Mouse (Mus musculus) midbrain, postnatal 0 days (tissue): ENCODE results near the gene Slc51b. TPM values are rescaled to one million over a fixed set of nuclear protein-coding genes. Genes with fewer than 3 reads are reported as not detected.
A peak's percentile ranks its signal among the peaks of the same experiment; 100 is the strongest.

Experiments
- ATAC-seq: fragments of 200-750 bp; cut with Nextera tagmentation; 2 replicates; pipeline ENCODE4 v1.8.0; 2017; ENCODE audit warnings: moderate number of reproducible peaks, mild to moderate bottlenecking, moderate TSS enrichment, moderate library complexity; ENCODE audit not compliant: low FRiP score
- DNase-seq: peaks from one replicate; pipeline ENCODE4 v3.0.0-alpha.2; 2015; ENCODE audit warnings: low spot score
- H3K27ac ChIP-seq: fragments of 300-500 bp; sonication (generic); 2 replicates; pipeline ENCODE4 v1.5.1; 2014; ENCODE audit warnings: low read depth, mild to moderate bottlenecking, low read length, mixed read lengths
- H3K27me3 ChIP-seq: fragments of 300-500 bp; sonication (generic); 2 replicates; pipeline ENCODE4 v1.6.1; 2014; ENCODE audit warnings: low read length, control low read depth, mixed read lengths; ENCODE audit not compliant: insufficient read depth
- H3K36me3 ChIP-seq: fragments of 300-500 bp; sonication (generic); 2 replicates; pipeline ENCODE4 v1.6.1; 2014; ENCODE audit warnings: low read length, control low read depth, mixed read lengths; ENCODE audit not compliant: insufficient read depth
- H3K4me1 ChIP-seq: fragments of 300-500 bp; sonication (generic); 2 replicates; pipeline ENCODE4 v1.6.1; 2014; ENCODE audit warnings: mild to moderate bottlenecking, control low read depth, antibody characterized with exemption, low read length, mixed read lengths; ENCODE audit not compliant: insufficient read depth
- H3K4me2 ChIP-seq: fragments of 300-500 bp; sonication (generic); 2 replicates; pipeline ENCODE4 v1.6.1; 2014; ENCODE audit warnings: low read depth, mild to moderate bottlenecking, low read length, mixed read lengths; ENCODE audit not compliant: poor library complexity, severe bottlenecking
- H3K4me3 ChIP-seq: fragments of 300-500 bp; sonication (generic); 2 replicates; pipeline ENCODE4 v1.5.1; 2014; ENCODE audit warnings: low read depth, mild to moderate bottlenecking, low read length, moderate library complexity
- H3K9ac ChIP-seq: fragments of 300-500 bp; sonication (generic); replicated peaks from 2 replicates; pipeline ENCODE4 v1.6.1; 2014; ENCODE audit warnings: mild to moderate bottlenecking, low read length, moderate library complexity, mixed read lengths; ENCODE audit not compliant: poor library complexity, severe bottlenecking
- H3K9me3 ChIP-seq: fragments of 300-500 bp; sonication (generic); 2 replicates; pipeline ENCODE4 v1.6.1; 2016; ENCODE audit warnings: low read length, control low read depth
- CTCF ChIP-seq: IDR thresholded peaks from 2 replicates; pipeline ENCODE4 v1.5.1; 2016; ENCODE audit warnings: antibody characterized with exemption, mild to moderate bottlenecking
- WGBS: fragments of 180-500 bp; shearing (Covaris S2); extraction: QIAGEN DNeasy Blood & Tissue Kit; methylation state at CpG from one replicate; pipeline ENCODE4 v1.1.7; 2014; 5-methylcytosine and 5-hydroxymethylcytosine counted together
- polyA plus RNA-seq: library from polyadenylated mRNA; unstranded; fragments of >200 nt; fragmentation: Nextera tagmentation; extraction: Ambion mirVana; gene quantifications from 2 replicates; pipeline ENCODE4 v1.2.1, GENCODE M21; 2015
- total RNA-seq: library from RNA; depleted of rRNA; stranded (reverse); fragments of >200 nt; gene quantifications from 2 replicates; pipeline ENCODE4 v1.2.3, GENCODE M21; 2014

The Slc51b gene
- total and polyA plus RNA-seq, 2 experiments from 2014 or later, result not detected

GRCm38 (mm10) chr9:65460198-65460597 lies 37.4 kb upstream of the Slc51b start:
- H3K4me3 ChIP-seq, result peak overlapping the region; percentile 84
- ATAC-seq (no peak), DNase-seq (peak; percentile 2)
- WGBS, result 29% methylated on average over 3 of the region's 3 CpGs
- peak overlapping the region; percentile 72 for H3K4me2 ChIP-seq
- peak overlapping the region; percentile 90 for H3K9ac ChIP-seq
- no peak for TF ChIP-seq CTCF
- H3K4me1 ChIP-seq, result peaks cover 6% of the 10 kb centered on the region
- peak overlapping the region; percentile 89 for H3K27ac ChIP-seq
- H3K27me3 ChIP-seq, result no peaks in the 10 kb centered on the region
- H3K36me3 ChIP-seq, result no peaks in the 10 kb centered on the region
- no peaks in the 10 kb centered on the region for H3K9me3 ChIP-seq

GRCm38 (mm10) chr9:65458975-65459374 lies 36.2 kb upstream of the Slc51b start:
- no peak for ATAC-seq
- WGBS, result 91% methylated on average over 2 of the region's 2 CpGs
- TF ChIP-seq CTCF, result no peak

GRCm38 (mm10) chr9:65447951-65448350 lies 25.2 kb upstream of the Slc51b start:
- H3K27me3 ChIP-seq, result no peaks in the 10 kb centered on the region
- no peak overlapping the region for H3K27ac ChIP-seq
- WGBS, result 91% methylated on average over 6 of the region's 6 CpGs
- no peak overlapping the region for H3K9ac ChIP-seq
- ATAC-seq (no peak), DNase-seq (no peak)
- H3K4me1 ChIP-seq, result no peaks in the 10 kb centered on the region
- no peak overlapping the region for H3K4me3 ChIP-seq
- H3K36me3 ChIP-seq, result peaks cover 66% of the 10 kb centered on the region
- H3K9me3 ChIP-seq, result no peaks in the 10 kb centered on the region
- H3K4me2 ChIP-seq, result no peak overlapping the region
- no peak for TF ChIP-seq CTCF

More at GRCm38 (mm10) chr9:65458975-65459374, 36.2 kb upstream of the Slc51b start:
- Histone ChIP-seq H3K27ac (no peak overlapping the region), H3K9ac (no peak overlapping the region), H3K9me3 (no peaks in the 10 kb centered on the region), H3K4me1 (peaks cover 6% of the 10 kb centered on the region), H3K27me3 (no peaks in the 10 kb centered on the region), H3K36me3 (0 out of 2 replicates have a peak, but pooled peaks cover under 1% of the 10 kb centered on the region), H3K4me2 (no peak overlapping the region), H3K4me3 (no peak overlapping the region)
- no peak for DNase-seq

GRCm38 (mm10) chr9:65444692-65445091 lies 21.9 kb upstream of the Slc51b start:
- Histone ChIP-seq H3K36me3 (peaks cover 61% of the 10 kb centered on the region), H3K9ac (no peak overlapping the region), H3K9me3 (no peaks in the 10 kb centered on the region), H3K27ac (no peak overlapping the region), H3K27me3 (no peaks in the 10 kb centered on the region), H3K4me1 (no peaks in the 10 kb centered on the region), H3K4me3 (no peak overlapping the region), H3K4me2 (no peak overlapping the region)
- no peak for DNase-seq
- ATAC-seq, result no peak
- peak; percentile 55 for TF ChIP-seq CTCF
- 93% methylated on average over 4 of the region's 4 CpGs for WGBS

- under 1% methylated on average over 54 of the region's 54 CpGs for WGBS
- H3K9me3 ChIP-seq, result no peaks in the 10 kb centered on the region
- DNase-seq (peak; percentile 95), ATAC-seq (peak; percentile 89)
- H3K27ac ChIP-seq, result peak within 1 kb of the TSS; percentile 40; the same call in 1 of the 2 replicates
- peak within 1 kb of the TSS; percentile 67 for H3K4me3 ChIP-seq
- H3K36me3 ChIP-seq, result peaks cover 6% of the 10 kb centered on the region
- TF ChIP-seq CTCF, result no peak
- peak within 1 kb of the TSS; percentile 72 for H3K4me2 ChIP-seq
- H3K27me3 ChIP-seq, result no peaks in the 10 kb centered on the region
- peak within 1 kb of the TSS; percentile 73 for H3K9ac ChIP-seq
- peaks cover 3% of the 10 kb centered on the region; the same call in 1 of the 2 replicates for H3K4me1 ChIP-seq
Observed at GRCm38 (mm10) chr9:65435671-65436301, 13.0 kb upstream of the Slc51b start, which contains the start of gene Mtfmt. Mtfmt (plus strand) TSS chr9:65435782.

GRCm38 (mm10) chr9:65435211-65435610 lies 12.5 kb upstream of the Slc51b start:
- Histone ChIP-seq H3K36me3 (0 out of 2 replicates have a peak, but pooled peaks cover 2% of the 10 kb centered on the region), H3K27ac (no peak overlapping the region), H3K4me1 (peaks cover 3% of the 10 kb centered on the region; the same call in 1 of the 2 replicates), H3K9ac (no peak overlapping the region), H3K4me2 (peak overlapping the region; percentile 72; the same call in 1 of the 2 replicates), H3K4me3 (peak overlapping the region; percentile 67), H3K9me3 (no peaks in the 10 kb centered on the region), H3K27me3 (no peaks in the 10 kb centered on the region)
- DNase-seq, result no peak
- no peak for ATAC-seq
- WGBS, result 62% methylated on average over 4 of the region's 4 CpGs
- TF ChIP-seq CTCF, result no peak
